Mouse (Mus musculus) spleen, adult 2 months (tissue): Measurements from ENCODE around the gene Ankrd36. TPM values are rescaled to one million over a fixed set of nuclear protein-coding genes. Genes with fewer than 3 reads are reported as not detected.
A peak's percentile ranks its signal among the peaks of the same experiment; 100 is the strongest.
"Not testable (repeated sequence)": the region's sequence is repeated elsewhere in the genome, so short reads cannot be mapped to it uniquely, and the experiment has no call there.

Experiments used
- DNase-seq, 2 experiments: peaks; one replicate each; pipeline versions ENCODE4 v3.0.0 to v3.0.0-alpha.2; 2012 to 2021; ENCODE audit warnings: low spot score in 2 of 2, low read depth in 1 of 2
- H3K27ac ChIP-seq: fragments of 200-500 bp; 2 replicates; pipeline ENCODE4 v1.5.1; 2012; ENCODE audit warnings: low read length, inconsistent platforms; ENCODE audit not compliant: insufficient read depth
- H3K27me3 ChIP-seq: fragments of 200-500 bp; 2 replicates; pipeline ENCODE4 v1.6.1; 2012; ENCODE audit warnings: mild to moderate bottlenecking, moderate library complexity, low read length, inconsistent platforms; ENCODE audit not compliant: control insufficient read depth, insufficient read depth
- H3K36me3 ChIP-seq: fragments of 200-500 bp; 2 replicates; pipeline ENCODE4 v1.6.1; 2012; ENCODE audit warnings: mild to moderate bottlenecking, low read length, inconsistent platforms; ENCODE audit not compliant: control insufficient read depth, insufficient read depth
- H3K4me1 ChIP-seq: fragments of 200-500 bp; 2 replicates; pipeline ENCODE4 v1.6.1; 2011; ENCODE audit warnings: inconsistent platforms; ENCODE audit not compliant: control insufficient read depth, insufficient read depth, insufficient read length
- H3K4me3 ChIP-seq: fragments of 200-500 bp; 2 replicates; pipeline ENCODE4 v1.5.1; 2011; ENCODE audit warnings: mild to moderate bottlenecking, inconsistent platforms; ENCODE audit not compliant: insufficient read depth, insufficient read length; ENCODE audit errors: extremely low read depth
- CTCF ChIP-seq: fragments of 200-500 bp; IDR thresholded peaks from 2 replicates; pipeline ENCODE4 v1.5.1; 2011; ENCODE audit warnings: mild to moderate bottlenecking, inconsistent platforms; ENCODE audit not compliant: insufficient read depth, insufficient read length, insufficient replicate concordance; ENCODE audit errors: extremely low read depth
- POLR2A ChIP-seq: fragments of 200-500 bp; IDR thresholded peaks from 2 replicates; pipeline ENCODE4 v1.6.1; 2011; ENCODE audit warnings: low read depth, low read length, inconsistent platforms
- WGBS: fragments of 180-500 bp; shearing (Covaris S2); methylation state at CpG from one replicate; pipeline ENCODE4 v1.1.7; 2018; 5-methylcytosine and 5-hydroxymethylcytosine counted together
- polyA plus RNA-seq: library from polyadenylated mRNA; depleted of rRNA; stranded (reverse); fragments of >200 nt; gene quantifications from 2 replicates; pipeline ENCODE4 v1.2.3, GENCODE M21; 2012

The Ankrd36 gene
- polyA plus RNA-seq, 1 experiment, result 0.02 TPM

DNA sequence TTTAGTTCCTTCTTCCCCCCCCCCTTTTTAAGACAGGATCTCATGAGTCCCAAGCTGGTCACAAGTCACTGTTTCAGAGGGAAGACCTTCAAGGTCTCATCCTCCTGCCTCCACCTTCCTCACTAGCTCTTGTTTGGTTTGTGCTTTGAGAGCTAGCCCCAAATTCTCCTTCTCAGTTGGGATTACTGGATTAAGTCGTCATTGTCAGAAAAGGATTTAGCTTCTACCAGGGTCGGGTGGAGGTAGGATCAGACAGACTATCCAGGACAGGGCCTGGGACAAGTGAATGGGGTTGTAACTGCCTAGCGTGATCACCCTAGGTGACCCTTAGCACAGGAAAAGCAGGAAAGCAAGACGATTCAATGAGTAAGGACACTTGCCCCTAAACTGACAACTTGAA, 29.2 kb upstream of the Ankrd36 start:
- TF ChIP-seq CTCF (no peak), POLR2A (no peak)
- WGBS, result 68% methylated on average over 4 of the region's 4 CpGs
- Histone ChIP-seq H3K36me3 (peaks cover 7% of the 10 kb centered on the region), H3K27ac (no peak overlapping the region), H3K4me1 (peaks cover 5% of the 10 kb centered on the region; the same call in 1 of the 2 replicates), H3K27me3 (no peaks in the 10 kb centered on the region), H3K4me3 (no peak overlapping the region)
- no peak for DNase-seq

DNA sequence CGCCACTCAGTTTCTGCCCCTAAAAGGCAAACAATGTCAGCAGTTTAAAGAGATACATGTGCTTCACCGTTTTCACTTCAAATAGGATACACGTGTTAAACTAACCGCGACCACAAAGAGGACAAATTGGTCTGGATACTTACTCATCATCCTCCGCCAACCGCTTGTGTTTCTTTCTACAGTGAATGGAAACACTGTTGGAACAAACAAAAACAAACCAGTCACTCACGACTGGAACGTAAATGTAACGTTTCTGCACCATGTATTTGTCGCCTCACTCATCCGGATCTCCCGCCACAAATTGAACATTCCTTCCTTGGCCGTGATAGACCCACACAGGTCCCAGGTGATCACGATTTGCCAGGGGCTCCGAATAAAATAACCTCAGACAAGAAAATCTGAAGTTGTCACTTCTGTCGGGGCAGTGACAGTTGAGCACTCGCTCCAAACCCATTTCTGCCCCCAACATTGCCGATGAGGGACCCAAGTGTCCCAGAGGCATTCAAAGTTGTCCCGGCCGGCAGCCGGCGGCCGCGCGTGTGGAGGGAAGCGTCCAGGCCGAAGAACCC, 28.2 kb upstream of the Ankrd36 start:
- H3K27me3 ChIP-seq, result no peaks in the 10 kb centered on the region
- no peak for TF ChIP-seq POLR2A
- TF ChIP-seq CTCF, result no peak
- peak overlapping the region; percentile 88 for H3K4me3 ChIP-seq
- DNase-seq, result peak in 1 of 2 experiments; percentile 31
- peak overlapping the region; percentile 92 for H3K27ac ChIP-seq
- under 1% methylated on average over 28 of the region's 28 CpGs for whole genome bisulfite sequencing
- H3K36me3 ChIP-seq, result peaks cover 6% of the 10 kb centered on the region
- peaks cover 5% of the 10 kb centered on the region; the same call in 1 of the 2 replicates for H3K4me1 ChIP-seq

DNA sequence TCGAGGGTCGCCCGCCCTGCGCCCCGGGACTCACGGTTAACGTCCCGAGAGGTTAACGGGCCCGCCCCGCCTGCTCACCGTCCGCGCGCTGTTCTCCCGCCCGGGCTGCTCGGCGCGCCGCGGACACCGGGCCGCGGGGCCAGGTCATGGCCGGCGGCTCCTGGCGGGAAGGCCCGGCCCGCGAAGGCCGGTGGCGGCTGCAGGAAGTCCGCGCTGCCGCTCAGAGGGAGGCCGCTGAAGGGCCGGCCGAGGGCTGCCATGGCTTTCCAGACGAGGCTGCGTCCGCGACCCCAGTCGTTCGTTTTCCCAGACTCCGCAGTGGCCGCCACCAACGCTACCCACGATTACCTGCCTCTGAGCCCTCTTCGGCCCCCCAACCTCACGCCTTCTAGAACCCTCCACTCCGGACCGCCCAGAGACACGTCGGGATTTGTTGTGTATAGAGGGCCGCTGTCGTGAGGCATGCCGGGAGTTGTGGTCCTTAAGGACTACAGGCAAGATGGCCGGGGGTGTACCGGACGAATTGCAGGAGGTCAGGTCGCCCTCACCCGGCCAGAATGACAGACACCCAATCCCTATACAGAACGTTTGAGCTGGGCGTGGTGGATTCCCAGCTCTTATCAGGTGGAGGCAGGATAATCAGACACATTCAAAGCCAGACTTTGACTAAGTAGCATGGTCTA, 27.5 kb upstream of the Ankrd36 start, which contains the start of gene Ccdc117:
Gene Ccdc117 (minus strand): TSS at position 389 of the 683 bp plus-strand sequence.
- DNase-seq, result peak; percentile 82 to 96
- Histone ChIP-seq H3K4me1 (peaks cover 5% of the 10 kb centered on the region; the same call in 1 of the 2 replicates), H3K36me3 (peaks cover 6% of the 10 kb centered on the region), H3K4me3 (peak within 1 kb of the TSS; percentile 88), H3K27me3 (no peaks in the 10 kb centered on the region), H3K27ac (peak within 1 kb of the TSS; percentile 92)
- TF ChIP-seq POLR2A, result peak; percentile 71
- no peak for TF ChIP-seq CTCF
- under 1% methylated on average over 65 of the region's 65 CpGs for WGBS

DNA sequence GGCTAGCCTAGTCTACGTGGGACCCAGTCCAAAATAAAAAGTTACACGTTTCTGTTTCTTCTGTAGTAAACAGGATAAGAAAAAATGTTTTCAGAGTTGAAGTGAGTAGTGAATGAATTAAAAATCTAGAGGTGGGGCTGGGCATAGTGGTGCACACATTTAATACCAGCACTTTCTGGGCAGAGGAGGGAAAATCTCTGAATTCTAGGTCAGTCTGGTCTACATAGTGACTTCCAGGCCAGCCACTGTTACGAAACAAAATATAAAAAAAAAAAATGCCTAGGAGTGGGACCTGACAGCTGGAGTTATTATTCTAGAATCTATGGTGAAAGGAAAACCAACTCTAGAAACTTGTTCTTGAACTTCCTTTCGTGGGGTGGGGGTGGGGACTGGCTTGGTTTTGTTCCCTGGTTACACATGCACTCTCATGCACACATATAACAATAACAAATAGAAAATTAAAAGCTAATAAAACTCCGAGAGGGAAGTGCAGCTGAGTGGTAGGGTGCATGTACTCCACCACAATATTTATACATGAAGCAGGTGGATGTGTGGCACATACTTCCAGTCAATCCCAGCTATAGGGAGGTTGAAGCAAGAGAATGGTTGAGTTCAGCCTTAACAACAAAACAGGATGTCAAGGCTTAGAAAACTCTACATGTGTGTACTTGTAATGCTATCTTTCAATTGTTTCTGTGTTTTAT, 26.9 kb upstream of the Ankrd36 start:
- peaks cover 6% of the 10 kb centered on the region for H3K36me3 ChIP-seq
- no peak for DNase-seq
- WGBS, result 36% methylated on average over 5 of the region's 5 CpGs
- no peak overlapping the region for H3K27ac ChIP-seq
- peaks cover 5% of the 10 kb centered on the region; the same call in 1 of the 2 replicates for H3K4me1 ChIP-seq
- H3K4me3 ChIP-seq, result no peak overlapping the region
- H3K27me3 ChIP-seq, result no peaks in the 10 kb centered on the region
- TF ChIP-seq POLR2A, result no peak
- TF ChIP-seq CTCF, result no peak

DNA sequence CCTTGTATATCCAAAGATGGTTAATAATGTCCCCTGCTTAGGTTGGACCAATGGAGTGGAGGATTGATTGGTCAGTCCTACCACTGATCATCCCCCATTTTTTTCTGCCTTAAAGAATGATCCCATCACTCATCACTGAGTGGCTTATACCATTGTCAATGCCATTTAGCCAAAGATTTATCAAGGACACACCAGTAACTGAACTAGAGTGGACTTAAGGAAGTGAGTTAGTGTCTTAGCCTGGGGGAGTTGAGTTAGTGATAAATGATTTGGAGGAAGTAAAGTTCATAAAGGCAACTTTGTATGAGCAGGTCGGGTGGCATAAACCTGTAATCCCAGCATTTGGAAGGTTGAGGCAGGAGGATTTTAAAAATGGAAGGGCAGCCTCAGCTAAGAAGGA, 26.2 kb upstream of the Ankrd36 start:
- H3K36me3 ChIP-seq, result peaks cover 4% of the 10 kb centered on the region; the same call in 1 of the 2 replicates
- 68% methylated on average over 1 of the region's 1 CpGs for WGBS
- DNase-seq, result no peak
- H3K27me3 ChIP-seq, result no peaks in the 10 kb centered on the region
- TF ChIP-seq POLR2A (no peak), CTCF (no peak)
- H3K4me1 ChIP-seq, result peaks cover 5% of the 10 kb centered on the region; the same call in 1 of the 2 replicates
- H3K4me3 ChIP-seq, result no peak overlapping the region
- no peak overlapping the region for H3K27ac ChIP-seq

DNA sequence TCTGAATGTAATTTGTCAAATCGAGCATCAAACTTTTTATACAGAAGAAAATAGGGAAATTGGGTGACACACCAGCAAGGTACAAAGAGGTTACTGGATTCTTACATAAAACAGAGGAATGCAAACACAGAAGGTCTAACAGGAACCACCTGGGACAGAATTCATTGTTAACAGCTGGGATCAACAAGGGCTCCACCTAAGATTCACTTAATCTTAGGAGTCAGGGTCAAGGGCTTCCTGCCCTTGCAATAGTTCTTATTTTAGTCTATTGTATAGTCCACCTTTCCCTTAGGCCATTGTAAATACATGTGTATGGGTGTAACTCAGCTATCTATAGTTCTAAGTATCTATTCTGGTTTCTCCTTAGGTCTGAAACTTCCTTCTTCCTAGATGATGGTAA, 24.8 kb upstream of the Ankrd36 start:
- not testable (repeated sequence) for H3K4me1 ChIP-seq, DNase-seq, H3K27ac ChIP-seq, H3K4me3 ChIP-seq, H3K36me3 ChIP-seq, H3K27me3 ChIP-seq
- 79% methylated on average over 1 of the region's 1 CpGs for WGBS
